Mouse (Mus musculus): ENCODE measurements around the gene Slc39a11. TPM values are rescaled to one million over a fixed set of nuclear protein-coding genes. Genes with fewer than 3 reads are reported as not detected.

The Slc39a11 gene
- total RNA-seq, 2 experiments from 2014 or later = 19.9 to 21.8 TPM

DNA sequence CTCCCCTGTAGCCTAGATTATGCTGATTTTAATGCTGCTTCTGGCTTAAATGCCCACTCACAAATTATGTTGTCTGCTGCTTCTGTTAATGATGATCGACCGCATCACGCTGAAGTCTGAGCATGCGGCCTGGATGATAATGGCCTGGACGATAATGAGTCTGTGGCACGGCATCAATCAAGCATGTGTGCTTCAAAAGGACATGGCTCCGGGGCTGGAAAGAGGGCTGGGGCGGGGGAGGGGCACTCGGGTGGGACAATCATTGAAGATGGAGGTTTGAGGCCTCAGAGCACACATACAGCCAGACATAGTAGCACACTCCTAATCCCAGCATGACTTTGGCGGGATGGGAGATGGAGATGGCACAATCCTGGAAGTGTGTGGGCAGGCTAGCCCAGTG, 350.4 kb downstream of the Slc39a11 start:
- DNase-seq (ENCODE audit: extremely low spot score in 1 of 2, low spot score in 2 of 2) = no peak
- intact Hi-C loops (cut with DNase I) = loop anchor here (5.0 to 10.0 kb wide), 3 partner anchors 113 to 485 kb away; partner anchors contain the start of gene Sstr2

DNA sequence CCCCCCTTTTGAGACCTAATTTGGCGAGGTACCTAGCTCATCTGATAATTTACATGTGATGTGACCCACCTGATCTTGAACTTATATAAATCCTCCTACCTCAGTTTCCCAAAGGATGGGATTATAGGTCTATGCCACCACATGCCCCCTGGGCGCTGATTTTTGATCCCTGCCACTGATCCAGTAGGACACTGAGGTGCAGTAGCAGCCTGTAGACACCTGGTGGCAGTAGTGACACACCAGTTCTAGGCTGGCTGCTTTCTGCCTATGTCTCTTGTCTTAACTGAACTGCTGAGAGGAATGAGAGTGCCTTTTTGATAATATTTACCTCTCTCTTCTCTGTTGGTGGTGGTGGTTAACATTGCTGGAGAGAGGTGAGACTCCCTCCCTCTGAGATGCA, 352.1 kb downstream of the Slc39a11 start:
- intact Hi-C loops (cut with DNase I) = loop anchor here (2.0 to 10.0 kb wide), 5 partner anchors 115 to 487 kb away; partner anchors contain the start of gene Sstr2
- peak; percentile 78 to 86 for DNase-seq (ENCODE audit: extremely low spot score in 1 of 2, low spot score in 2 of 2)

DNA sequence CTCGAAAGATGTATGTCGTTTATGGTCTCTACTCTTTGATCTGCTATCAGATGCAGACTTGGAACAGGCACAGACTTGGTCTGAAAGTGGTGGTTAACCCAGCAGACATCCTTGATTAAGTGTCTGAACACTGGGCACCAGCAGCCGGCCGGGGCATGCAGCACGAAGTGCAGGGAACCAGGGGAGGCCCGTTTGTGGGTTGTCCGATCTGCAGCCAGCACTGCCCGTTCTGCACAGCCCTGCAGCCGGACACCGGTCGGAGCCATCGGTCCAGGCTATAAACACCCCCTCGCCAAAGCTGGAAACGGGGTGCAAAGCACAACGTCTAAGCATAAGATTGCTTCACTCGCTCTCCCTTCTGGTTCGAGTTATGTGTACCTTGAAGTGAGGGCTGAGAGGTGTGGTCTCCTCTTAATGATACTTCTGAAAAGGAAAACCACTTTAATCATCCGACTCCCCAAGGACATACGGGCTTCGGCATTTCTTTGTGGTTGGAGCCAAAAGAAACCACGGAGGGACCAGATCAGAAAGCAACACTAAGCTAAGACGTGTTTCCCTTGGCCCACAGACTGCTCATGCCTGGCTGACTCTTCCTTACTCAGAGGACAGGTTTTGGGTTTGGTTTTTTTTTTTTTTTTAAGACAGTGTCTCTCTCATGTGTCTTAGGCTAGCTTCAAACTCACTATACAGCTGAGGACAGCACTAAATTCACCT, 352.8 kb downstream of the Slc39a11 start:
- DNase-seq (ENCODE audit: extremely low spot score in 1 of 2, low spot score in 2 of 2) = no peak
- intact Hi-C loops (cut with DNase I) = loop anchor here (2.0 to 10.0 kb wide), 5 partner anchors 115 to 488 kb away; partner anchors contain the start of gene Sstr2

GRCm38 (mm10) chr11:113296162-113296561, 353.7 kb downstream of the Slc39a11 start:
- peak; percentile 64 to 89 for DNase-seq (ENCODE audit: extremely low spot score in 1 of 2, low spot score in 2 of 2)
- intact Hi-C loops (cut with DNase I) = loop anchor here (2.0 to 10.0 kb wide), 5 partner anchors 116 to 489 kb away; partner anchors contain the start of gene Sstr2

- peak in 1 of 2 experiments; percentile 53 for DNase-seq (ENCODE audit: extremely low spot score in 1 of 2, low spot score in 2 of 2)
- intact Hi-C loops (cut with DNase I) = loop anchor here (10.0 kb wide), 1 partner anchor 490 kb away; no protein-coding TSS in a partner anchor
These were observed 355.4 kb downstream of the Slc39a11 start for GRCm38 (mm10) chr11:113294518-113294917.

- no peak for DNase-seq (ENCODE audit: extremely low spot score in 1 of 2, low spot score in 2 of 2)
- intact Hi-C loops (cut with DNase I) = loop anchor here (10.0 kb wide), 1 partner anchor 492 kb away; no protein-coding TSS in a partner anchor
These were observed 356.8 kb downstream of the Slc39a11 start for GRCm38 (mm10) chr11:113292906-113293614.

- DNase-seq (ENCODE audit: extremely low spot score in 1 of 2, low spot score in 2 of 2) = no peak
These were observed 357.8 kb downstream of the Slc39a11 start for GRCm38 (mm10) chr11:113291781-113292714.

DNA sequence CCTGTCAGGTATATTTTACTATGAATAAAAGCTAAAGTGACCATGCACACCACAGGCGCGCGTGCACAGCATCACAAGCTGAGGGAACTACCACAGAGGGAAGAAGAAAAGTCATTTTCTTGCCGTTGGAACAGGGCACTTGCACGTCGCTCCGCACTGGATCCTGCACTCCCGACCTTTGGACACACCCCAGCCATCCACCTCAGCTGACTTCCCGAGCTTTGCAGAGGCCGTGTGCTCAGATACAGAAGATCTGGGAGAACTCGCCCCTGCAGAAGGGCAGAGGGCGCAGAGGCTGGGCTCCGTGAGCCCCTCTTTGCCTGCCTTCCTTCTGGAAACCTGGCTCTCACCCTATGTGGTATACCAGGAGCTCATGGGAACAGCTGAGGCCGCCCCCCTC, 359.0 kb downstream of the Slc39a11 start:
- intact Hi-C loops (cut with DNase I) = loop anchor here (2.0 to 10.0 kb wide), 2 partner anchors 112 to 494 kb away; no protein-coding TSS in a partner anchor
- DNase-seq (ENCODE audit: extremely low spot score in 1 of 2, low spot score in 2 of 2) = no peak

More at GRCm38 (mm10) chr11:113291781-113292714, 357.8 kb downstream of the Slc39a11 start:
- intact Hi-C loops (cut with DNase I) = loop anchor here (2.0 to 10.0 kb wide), 2 partner anchors 113 to 493 kb away; no protein-coding TSS in a partner anchor

GRCm38 (mm10) chr11:113284951-113285741, 364.7 kb downstream of the Slc39a11 start:
- DNase-seq (ENCODE audit: extremely low spot score in 1 of 2, low spot score in 2 of 2) = no peak
- intact Hi-C loops (cut with DNase I) = loop anchor here (5.0 kb wide), 1 partner anchor 83 kb away; no protein-coding TSS in a partner anchor

DNA sequence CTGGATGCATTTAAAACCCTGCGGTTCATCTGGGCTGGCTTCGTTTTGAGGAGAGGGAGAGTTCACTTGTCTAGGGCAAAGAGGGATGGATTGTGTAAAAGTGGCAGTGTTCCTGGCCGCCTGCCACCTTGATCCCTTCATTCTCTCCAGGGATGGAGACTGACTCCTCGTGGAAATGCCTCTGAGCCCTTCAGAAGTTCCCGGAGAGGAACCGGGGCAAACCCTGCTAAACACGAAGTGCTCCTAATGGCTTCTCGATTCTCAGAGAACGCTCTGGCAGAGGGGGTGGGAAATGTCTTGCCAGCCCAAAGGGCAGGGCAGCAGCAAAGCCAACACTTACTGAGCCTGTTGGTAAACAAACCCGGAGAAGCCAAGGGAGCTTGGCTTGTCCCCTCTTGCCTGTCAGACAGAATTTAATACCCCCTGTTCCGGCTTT, 366.5 kb downstream of the Slc39a11 start:
- intact Hi-C loops (cut with DNase I) = no loop called here
- DNase-seq (ENCODE audit: extremely low spot score in 1 of 2, low spot score in 2 of 2) = peak in 1 of 2 experiments; percentile 49

- no peak for DNase-seq (ENCODE audit: extremely low spot score in 1 of 2, low spot score in 2 of 2)
- intact Hi-C loops (cut with DNase I) = no loop called here
These were observed 371.6 kb downstream of the Slc39a11 start for GRCm38 (mm10) chr11:113278238-113278637.

DNA sequence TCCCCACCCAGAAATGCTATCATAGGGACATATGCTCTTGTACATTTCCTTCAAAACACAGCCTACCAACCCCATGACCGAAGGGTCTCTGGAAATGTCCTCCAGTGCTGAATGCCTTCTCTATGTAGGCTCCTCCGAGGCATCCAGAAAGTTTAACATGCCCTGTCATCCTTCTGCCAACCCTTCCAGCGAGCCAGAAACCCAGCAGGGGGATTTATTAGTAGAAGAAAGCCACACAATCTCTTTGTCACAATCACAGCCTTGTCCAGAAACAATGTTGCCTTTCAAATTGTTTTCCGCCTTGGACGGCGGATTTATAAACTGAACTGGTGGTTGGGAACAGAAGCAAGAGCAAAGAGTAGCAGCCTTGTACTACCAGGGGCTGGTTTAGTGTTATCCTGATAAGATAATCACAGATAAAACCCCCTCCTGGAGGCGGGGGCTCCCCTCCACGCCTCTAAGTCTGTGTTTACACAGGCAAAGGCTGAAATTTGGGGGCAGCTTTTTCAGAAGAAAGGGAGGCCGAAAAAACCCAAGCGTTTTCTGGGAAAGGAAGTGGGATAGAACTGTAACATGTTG, 372.8 kb downstream of the Slc39a11 start:
- no peak for DNase-seq (ENCODE audit: extremely low spot score in 1 of 2, low spot score in 2 of 2)
- intact Hi-C loops (cut with DNase I) = no loop called here

DNA sequence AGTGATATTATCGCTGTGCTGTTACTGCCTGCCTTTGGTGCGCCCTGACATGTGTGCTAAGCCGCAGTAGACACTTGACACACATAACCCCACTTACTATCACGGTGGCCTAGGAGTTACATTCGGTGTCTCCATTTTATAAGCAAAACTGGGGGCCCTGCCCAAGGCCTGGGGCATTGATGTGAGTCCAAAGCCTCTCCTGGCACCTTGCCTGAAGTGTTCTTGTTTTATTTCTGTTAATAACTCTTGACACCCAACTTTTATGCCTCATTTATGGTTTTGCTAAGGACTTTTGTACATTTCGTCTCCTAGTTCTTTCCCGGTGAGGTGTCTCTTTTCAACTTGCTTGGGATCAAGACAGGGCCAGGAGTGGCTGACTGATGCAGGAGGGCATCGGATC, 373.4 kb downstream of the Slc39a11 start:
- intact Hi-C loops (cut with DNase I) = no loop called here
- no peak for DNase-seq (ENCODE audit: extremely low spot score in 1 of 2, low spot score in 2 of 2)

GRCm38 (mm10) chr11:113274037-113274436, 375.8 kb downstream of the Slc39a11 start:
- DNase-seq (ENCODE audit: extremely low spot score in 1 of 2, low spot score in 2 of 2) = no peak
- intact Hi-C loops (cut with DNase I) = loop anchor here (5.0 kb wide), 1 partner anchor 72 kb away; no protein-coding TSS in a partner anchor

- intact Hi-C loops (cut with DNase I) = loop anchor here (5.0 kb wide), 1 partner anchor 70 kb away; no protein-coding TSS in a partner anchor
- peak in 1 of 2 experiments; percentile 38 for DNase-seq (ENCODE audit: extremely low spot score in 1 of 2, low spot score in 2 of 2)
These were observed 378.0 kb downstream of the Slc39a11 start for GRCm38 (mm10) chr11:113271857-113272256.

DNA sequence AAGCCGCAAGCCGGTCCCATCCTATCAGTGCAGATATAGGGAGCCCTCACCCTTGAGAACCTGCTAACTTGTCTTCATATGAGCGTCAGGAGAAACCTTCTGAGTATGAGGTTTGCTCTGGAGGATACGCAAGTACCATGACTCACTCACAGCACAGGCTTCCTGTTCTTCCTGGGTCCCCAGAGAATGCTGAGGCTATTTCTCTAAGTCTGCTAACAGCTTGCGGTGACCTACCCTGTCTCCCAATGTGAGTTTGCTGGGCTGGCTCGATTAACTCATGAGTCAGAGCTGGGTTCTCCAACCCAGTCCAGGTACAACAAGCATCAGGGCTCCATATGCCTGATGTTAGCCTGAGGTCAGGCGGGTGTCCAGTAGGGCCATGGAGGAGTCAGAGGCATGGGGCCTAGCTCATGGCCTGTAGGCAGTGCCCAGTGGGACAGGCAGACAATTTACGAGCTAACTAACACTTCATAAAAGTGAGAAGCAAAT, 381.0 kb downstream of the Slc39a11 start:
- no peak for DNase-seq (ENCODE audit: extremely low spot score in 1 of 2, low spot score in 2 of 2)
- intact Hi-C loops (cut with DNase I) = no loop called here
